Mouse (Mus musculus) heart, postnatal 14 days (tissue): ENCODE results near the gene Nudt4. TPM values are rescaled to one million over a fixed set of nuclear protein-coding genes. Genes with fewer than 3 reads are reported as not detected.

Experiments used
- DNase-seq, 2 experiments: peaks; one replicate each; pipeline ENCODE4 v3.0.0; 2021 to 2022
- intact Hi-C: fragments of 180-260 bp; cut with DNase I; formaldehyde crosslinking; loops from one replicate; pipeline ENCODE4 v1.15.1; 2025
- long read RNA-seq, 2 experiments: library from polyadenylated mRNA; stranded (forward); transcript quantifications; one replicate each; pipeline ENCODE4 v2.0.0; 2021
- total RNA-seq, 2 experiments: library from RNA; stranded (reverse); gene quantifications; 2 replicates each; pipeline ENCODE4 v1.2.3; 2021

Gene Nudt4
- 100 to 1,000 TPM; 270 to 280 TPM for total RNA-seq
- long read RNA-seq, experiment 1, transcript Nudt4-201 (5 exons, 3,210 nt): major isoform, 171 of 278 reads
- long read RNA-seq, experiment 1, partial matches to known transcripts: 32 of 278 reads
- long read RNA-seq, experiment 1, other reads (novel, unspliced or antisense): 75 of 278 reads
- long read RNA-seq, experiment 2, transcript Nudt4-201 (5 exons, 3,210 nt): major isoform, 148 of 233 reads
- long read RNA-seq, experiment 2, partial matches to known transcripts: 19 of 233 reads
- long read RNA-seq, experiment 2, other reads (novel, unspliced or antisense): 66 of 233 reads

- peak; percentile 92 to 95 for DNase-seq
- intact Hi-C loops: loop anchor here (2.0 kb wide), 2 partner anchors 47 to 113 kb away; no protein-coding TSS in a partner anchor
These were observed at the start of gene Nudt4 for GRCm38 (mm10) chr10:95563851-95564845. Gene Nudt4, minus strand, starts transcription at chr10:95564146.

GRCm38 (mm10) chr10:95611331-95611721 lies 47.4 kb upstream of the Nudt4 start:
- DNase-seq: peak; percentile 12 to 37

GRCm38 (mm10) chr10:95610666-95611330 lies 46.9 kb upstream of the Nudt4 start:
- intact Hi-C loops: loop anchor here (2.0 kb wide), 1 partner anchor 46 kb away; the partner anchor contains the start of gene Nudt4
- no peak for DNase-seq

More at GRCm38 (mm10) chr10:95611331-95611721, 47.4 kb upstream of the Nudt4 start:
- intact Hi-C loops: loop anchor here (2.0 kb wide), 1 partner anchor 47 kb away; the partner anchor contains the start of gene Nudt4

GRCm38 (mm10) chr10:95604979-95605613 lies 41.1 kb upstream of the Nudt4 start:
- DNase-seq: no peak
- intact Hi-C loops: no loop called here

- intact Hi-C loops: no loop called here
- no peak for DNase-seq
These were observed 36.6 kb upstream of the Nudt4 start for GRCm38 (mm10) chr10:95600527-95600926.

- intact Hi-C loops: no loop called here
- no peak for DNase-seq
These were observed 35.8 kb upstream of the Nudt4 start for GRCm38 (mm10) chr10:95599740-95600139.

- intact Hi-C loops: no loop called here
- no peak for DNase-seq
These were observed 34.2 kb upstream of the Nudt4 start for GRCm38 (mm10) chr10:95598056-95598587.

- intact Hi-C loops: no loop called here
- no peak for DNase-seq
These were observed 32.1 kb upstream of the Nudt4 start for GRCm38 (mm10) chr10:95595852-95596639.

- DNase-seq: no peak
- intact Hi-C loops: no loop called here
These were observed 30.5 kb upstream of the Nudt4 start for GRCm38 (mm10) chr10:95594414-95594813.

GRCm38 (mm10) chr10:95591257-95591656 lies 27.3 kb upstream of the Nudt4 start:
- intact Hi-C loops: no loop called here
- no peak for DNase-seq

- DNase-seq: no peak
- intact Hi-C loops: no loop called here
These were observed 26.2 kb upstream of the Nudt4 start for GRCm38 (mm10) chr10:95590196-95590595.

- intact Hi-C loops: no loop called here
- DNase-seq: no peak
These were observed 25.2 kb upstream of the Nudt4 start for GRCm38 (mm10) chr10:95589196-95589595.

GRCm38 (mm10) chr10:95587509-95588220 lies 23.7 kb upstream of the Nudt4 start:
- DNase-seq: no peak
- intact Hi-C loops: no loop called here

GRCm38 (mm10) chr10:95585554-95585953 lies 21.6 kb upstream of the Nudt4 start:
- DNase-seq: no peak
- intact Hi-C loops: no loop called here

- intact Hi-C loops: no loop called here
- DNase-seq: no peak
These were observed 13.6 kb upstream of the Nudt4 start for GRCm38 (mm10) chr10:95577567-95577950.

- DNase-seq: no peak
- intact Hi-C loops: no loop called here
These were observed 13.1 kb upstream of the Nudt4 start for GRCm38 (mm10) chr10:95576876-95577566.

GRCm38 (mm10) chr10:95575839-95576380 lies 12.0 kb upstream of the Nudt4 start:
- DNase-seq: no peak
- intact Hi-C loops: no loop called here

GRCm38 (mm10) chr10:95574994-95575393 lies 11.0 kb upstream of the Nudt4 start:
- intact Hi-C loops: no loop called here
- no peak for DNase-seq
